Mouse (Mus musculus) lung, postnatal 14 days (tissue): ENCODE data around the gene Pitpnm2.

Experiments used
- DNase-seq: peaks from one replicate; pipeline ENCODE4 v3.0.0; 2021

Pitpnm2 gene

DNA sequence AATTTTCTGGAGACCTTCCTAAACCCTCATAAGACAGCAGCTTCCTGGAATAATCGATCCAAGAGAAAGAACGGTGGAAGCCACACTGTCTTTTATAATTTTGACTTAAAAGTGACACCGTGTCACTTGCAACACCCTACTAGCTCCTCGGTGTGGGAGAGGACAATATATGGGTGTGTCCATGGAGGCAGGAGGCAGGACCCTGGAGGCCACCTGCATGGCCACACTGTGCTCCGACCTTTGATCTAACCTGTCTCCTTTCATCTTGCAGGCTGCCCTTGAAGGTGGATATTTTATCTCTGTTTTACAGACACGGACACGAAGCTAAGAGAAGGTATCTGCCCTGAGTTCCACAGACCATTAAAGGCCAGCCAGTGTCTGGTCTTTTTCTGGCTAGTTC lies 51.1 kb downstream of the Pitpnm2 start:
- DNase-seq: no peak

DNA sequence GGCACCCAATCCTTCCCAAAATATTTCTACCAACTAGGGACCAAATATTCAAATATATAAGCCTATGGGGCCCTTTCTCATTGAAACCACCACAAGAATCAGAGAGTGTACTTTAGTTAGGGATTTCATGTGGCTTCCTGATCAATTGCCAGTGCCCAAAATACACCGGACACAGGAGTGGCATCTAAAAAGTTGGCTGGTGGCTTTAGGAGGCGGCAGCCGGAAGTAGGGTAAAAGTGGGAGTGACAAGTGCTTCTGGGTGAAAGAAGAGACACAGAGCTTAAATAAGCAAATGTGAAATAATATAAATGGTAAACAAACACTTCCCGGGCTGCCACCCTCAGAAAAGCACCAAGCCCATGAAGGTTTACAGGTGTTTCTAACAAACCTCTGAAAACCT lies 53.5 kb downstream of the Pitpnm2 start:
- no peak for DNase-seq

DNA sequence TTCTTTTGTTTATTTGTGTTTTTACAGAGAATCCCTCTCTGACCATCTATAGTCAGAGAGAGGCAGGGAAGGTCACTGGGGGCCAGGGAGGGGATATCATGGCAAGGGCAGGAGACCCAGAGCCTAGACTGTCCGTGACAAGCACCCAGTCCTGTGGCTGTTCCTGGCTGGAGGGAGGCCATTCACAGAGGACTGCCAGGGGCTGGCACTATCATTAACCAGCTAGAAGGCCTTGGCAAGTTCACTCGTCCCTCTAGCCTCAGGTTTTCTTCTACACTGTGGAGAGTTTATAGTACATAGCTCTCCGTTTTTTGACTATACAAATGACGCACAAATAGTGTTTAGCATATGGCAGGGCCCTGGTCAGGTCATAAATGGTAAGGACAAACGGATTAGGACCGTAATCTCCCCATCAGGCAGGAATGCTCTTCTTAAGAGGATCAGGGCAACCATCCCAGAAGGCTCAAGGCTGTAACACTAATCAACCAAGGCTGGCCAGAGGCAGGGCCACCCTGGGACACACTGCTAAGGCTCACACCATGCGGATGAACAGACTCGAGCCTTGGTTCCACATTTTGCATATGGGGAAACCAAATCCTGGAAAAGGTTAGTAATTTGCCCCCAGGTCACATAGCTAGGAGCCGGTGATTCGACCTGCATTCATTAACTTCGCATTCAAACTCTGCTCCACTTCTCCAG lies 55.0 kb downstream of the Pitpnm2 start:
- DNase-seq: no peak

DNA sequence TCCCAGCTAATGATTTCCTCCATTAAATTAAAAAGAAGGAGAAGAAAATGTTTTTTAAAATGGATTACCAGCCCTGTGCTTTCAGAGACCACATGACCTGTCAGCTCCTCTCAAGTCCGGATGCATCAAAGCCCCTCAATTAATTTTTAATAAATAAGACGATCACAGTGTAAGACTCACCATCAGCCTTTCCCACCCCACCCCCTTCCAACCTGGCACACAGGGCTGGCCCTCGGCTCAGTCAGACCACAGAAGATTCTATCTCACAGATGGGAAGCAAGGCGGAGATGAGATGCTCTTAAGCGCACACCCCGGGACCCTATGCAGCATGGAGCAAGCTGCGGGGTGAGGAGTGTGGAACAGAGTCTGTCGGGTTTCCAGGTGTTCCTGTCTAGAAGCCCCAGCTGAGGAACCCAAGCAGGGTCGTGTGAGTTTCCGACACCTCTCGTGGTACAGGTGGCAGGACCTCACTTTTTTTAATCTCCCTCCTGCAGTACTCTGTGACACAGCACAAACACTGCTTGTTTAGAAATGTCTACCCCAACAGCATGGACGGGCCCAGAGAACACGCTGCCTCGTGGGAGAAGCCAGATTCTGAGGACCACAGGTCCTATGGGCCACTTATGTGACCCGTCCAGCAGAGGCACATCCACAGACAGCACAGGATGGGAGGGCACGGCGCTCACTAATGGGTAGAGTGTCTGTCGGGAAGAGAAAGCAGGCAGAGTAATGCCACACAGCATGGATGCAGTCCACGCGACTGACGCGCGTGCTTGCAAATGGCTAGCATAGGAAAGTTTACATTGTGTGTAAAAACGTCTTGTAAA lies 56.1 kb downstream of the Pitpnm2 start:
- DNase-seq: no peak

DNA sequence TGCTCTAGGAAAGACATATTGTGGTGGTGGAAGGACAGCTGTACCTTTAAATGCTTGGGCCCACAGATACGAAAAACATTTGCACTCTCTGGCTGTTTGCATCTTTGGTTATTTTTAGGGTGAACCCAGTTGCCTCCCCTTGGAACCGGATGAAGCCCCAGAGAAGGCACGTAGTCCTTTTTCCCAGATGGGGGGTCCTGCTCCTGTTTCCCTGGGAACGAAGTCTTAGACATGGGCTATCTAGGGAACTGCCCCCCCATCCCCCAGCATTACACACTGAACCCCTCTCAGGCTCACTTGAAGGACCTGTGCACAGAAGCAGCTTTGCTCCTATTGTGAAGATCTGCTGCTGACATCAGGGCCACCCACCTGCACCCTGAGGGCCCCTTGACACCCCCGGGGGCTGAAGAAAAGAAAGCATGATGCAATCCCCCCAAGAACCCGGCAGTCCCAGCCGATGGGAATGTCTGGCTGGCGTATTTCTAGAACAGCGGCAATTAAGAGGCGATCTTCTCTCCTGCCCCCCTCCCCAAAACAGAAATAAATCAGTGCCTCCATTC lies 56.8 kb downstream of the Pitpnm2 start:
- DNase-seq: no peak

DNA sequence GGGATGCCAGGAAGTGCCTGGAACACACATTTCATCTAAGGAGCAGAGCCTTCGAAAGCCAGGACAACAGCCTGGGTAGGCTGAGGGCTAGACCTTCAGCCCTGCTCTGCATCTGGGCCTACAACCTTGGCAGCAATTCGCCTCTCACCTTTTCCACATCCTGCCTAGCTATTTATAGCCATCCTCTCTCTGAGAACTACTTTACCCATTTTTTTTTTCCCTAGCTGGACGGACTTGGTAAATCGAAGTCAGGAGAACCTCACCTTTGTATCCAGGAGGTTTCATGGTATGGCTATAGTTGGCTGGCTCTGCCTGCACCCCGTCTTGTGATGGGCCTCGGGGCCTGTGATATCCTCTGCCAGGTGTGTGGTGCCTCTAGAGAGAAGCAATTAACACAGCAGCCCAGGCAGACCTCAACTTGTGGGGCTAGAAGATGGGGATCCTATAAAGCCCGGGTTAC lies 57.3 kb downstream of the Pitpnm2 start:
- DNase-seq: no peak

DNA sequence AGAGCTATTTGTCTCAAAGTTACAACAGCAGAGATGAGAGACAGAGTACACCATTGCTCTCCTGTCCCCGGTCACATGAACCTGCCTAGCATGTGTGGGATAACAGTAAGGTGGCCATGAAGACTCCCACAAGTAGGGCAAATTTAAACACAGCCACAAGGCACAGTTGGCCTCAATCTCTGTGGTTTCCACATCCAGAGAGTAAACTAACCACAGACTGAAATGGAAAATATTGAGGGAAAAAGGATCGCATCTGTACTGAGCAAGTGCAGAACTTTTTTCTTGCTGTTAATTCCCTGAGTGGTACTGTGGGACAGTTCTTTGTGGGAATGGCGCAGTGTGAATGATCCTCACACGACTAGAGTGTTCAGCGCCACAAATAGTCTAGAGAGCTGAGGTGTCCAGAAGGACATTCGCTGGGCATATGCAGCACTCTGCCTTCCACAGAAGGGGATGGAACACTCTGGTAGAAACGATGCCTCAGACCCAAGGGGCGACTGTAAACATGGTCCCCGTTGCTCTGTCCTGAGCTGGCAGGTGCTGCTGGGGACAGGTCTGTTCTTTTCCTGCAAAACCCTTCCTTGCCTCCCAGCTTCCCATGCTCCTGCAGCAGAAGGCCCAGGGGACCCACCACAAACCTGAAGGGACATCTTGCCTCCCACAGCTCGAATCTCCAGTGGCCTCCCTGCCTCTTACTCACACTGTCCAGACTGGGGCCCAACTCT lies 59.3 kb downstream of the Pitpnm2 start:
- DNase-seq: no peak

DNA sequence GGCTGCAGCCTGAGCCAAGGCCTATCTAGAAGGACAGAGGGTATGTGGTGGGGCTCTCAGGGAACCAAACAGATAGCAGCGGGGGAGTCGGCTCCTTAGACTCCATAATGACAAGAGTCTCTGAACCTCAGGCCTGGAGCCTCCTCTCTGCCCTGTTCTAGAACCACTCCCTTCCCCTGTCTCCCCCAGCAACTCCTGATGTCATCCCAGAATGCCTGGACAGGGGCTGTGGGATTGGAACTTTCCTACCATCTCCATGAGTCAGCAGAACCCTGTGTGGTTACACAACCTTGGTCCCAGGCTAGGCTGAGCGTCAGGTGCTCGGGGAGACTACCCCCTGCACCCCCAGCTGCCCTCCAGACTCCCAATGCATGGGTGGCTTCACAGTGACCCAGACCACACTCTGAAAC lies 60.0 kb downstream of the Pitpnm2 start:
- DNase-seq: no peak

DNA sequence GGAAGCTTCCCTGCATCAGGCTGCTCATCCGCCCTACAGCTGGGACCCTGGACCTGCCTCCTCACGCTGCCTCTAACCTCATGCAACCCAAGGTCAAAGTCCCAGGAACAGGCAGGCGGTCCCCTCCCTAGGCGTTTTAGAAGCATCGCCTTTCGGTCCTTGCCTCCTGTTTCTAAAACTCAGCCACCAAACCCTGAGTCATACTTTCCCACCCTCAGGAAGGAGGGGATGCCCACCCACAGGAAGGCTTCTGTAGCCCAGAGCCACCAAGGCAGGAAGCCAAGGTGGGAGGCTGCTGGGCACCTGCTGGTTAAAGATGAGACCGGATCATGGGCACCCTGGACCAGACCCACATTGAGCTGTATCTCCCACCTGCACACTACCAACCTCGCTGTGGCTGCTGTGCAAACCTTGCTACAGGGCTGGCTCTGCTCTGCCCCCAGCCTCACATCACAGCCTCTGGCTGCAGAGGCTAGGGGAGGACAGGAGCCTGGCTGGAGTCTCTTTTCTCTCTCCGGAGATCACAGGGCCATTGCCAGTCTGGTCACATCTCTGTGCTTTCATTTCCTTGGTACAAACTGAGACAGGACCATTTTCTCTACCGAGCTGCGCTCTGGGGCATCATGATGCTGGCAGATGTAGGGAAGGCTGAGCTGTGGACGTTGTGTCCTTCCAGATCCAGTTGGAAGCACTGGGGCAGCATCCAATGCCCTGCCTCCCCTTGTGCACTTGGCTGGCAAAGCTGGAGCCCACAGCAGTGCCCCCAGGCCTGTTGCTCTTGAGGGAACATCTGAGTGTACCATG lies 61.9 kb downstream of the Pitpnm2 start:
- DNase-seq: no peak

DNA sequence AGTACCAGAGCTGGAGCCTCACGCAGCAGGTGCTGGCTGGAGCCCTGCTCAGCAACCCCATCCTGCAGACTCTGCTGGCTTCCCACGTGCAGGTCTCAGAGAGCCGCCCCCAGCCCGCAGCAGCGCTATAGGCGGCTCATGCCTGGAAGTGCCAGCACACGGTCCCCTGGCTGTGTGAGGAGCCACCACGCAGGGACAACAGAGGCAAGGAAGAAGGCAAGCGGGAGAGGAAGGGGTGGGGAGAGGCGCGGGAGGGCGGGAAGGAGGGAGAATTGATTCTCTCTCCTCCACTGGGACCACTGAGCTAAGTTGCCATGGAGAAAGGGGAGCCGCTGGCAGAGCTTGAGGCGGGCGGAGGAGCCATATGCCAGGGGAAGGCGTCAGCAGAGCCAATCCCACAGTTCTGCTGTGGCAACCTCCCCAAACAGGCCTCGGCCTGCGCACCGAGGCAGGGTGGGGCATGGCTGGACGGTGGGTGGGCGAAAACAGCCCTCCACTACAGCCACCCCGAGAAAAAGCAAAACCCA lies 62.5 kb downstream of the Pitpnm2 start:
- no peak for DNase-seq

DNA sequence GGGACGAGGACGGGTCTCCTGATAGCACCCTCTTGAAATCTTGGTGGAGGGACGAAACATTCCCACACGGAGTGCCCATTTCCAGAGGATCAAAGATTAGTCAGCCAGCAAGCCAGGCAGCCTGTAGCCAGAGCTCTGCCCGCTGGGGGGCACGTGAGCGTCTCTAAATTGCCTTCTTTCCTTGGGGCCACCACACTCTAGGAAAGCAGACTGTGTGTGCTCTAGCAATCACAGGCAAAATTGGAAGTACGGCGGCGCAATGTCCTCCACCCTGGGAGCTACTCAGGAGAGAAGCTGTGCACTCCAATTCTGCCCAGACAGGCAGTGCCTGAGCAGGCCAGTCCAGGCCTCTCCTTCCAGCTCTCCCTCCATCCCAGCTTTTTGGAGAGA lies 63.1 kb downstream of the Pitpnm2 start:
- no peak for DNase-seq

DNA sequence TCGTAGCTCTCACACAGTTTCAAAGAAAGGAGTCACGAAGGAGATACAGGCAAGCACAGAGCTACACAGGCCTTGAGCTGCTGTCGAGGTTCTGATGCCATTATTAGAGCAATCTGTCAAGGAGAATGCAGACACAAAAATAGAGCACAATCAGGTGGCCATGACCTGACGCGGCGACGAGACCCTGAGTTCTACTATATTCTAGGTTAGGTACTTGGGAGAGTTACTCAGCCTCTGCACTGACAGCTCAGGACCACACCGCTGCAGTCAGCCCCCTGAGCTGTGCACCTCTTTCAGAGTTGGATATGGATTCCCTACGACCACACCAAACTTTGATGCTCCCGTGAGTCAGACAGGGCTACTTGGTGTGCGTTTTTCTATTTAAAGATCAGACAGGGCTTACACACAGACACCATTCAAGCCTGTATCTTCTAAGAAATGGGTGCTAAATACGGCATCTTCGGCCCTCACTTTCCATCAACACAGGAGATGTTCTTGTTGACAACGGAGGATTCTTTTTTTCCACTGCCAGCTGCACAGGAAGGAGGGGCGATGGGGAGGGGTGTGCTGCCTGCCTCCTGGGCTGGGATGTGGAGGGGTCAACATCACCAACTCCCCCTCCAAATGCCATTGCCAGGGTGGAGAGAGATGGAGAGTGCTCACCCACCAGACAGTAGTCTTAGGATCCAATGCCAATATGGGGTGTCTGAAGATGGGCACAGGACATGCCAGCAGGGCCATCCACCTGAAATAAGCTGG lies 63.7 kb downstream of the Pitpnm2 start:
- no peak for DNase-seq

DNA sequence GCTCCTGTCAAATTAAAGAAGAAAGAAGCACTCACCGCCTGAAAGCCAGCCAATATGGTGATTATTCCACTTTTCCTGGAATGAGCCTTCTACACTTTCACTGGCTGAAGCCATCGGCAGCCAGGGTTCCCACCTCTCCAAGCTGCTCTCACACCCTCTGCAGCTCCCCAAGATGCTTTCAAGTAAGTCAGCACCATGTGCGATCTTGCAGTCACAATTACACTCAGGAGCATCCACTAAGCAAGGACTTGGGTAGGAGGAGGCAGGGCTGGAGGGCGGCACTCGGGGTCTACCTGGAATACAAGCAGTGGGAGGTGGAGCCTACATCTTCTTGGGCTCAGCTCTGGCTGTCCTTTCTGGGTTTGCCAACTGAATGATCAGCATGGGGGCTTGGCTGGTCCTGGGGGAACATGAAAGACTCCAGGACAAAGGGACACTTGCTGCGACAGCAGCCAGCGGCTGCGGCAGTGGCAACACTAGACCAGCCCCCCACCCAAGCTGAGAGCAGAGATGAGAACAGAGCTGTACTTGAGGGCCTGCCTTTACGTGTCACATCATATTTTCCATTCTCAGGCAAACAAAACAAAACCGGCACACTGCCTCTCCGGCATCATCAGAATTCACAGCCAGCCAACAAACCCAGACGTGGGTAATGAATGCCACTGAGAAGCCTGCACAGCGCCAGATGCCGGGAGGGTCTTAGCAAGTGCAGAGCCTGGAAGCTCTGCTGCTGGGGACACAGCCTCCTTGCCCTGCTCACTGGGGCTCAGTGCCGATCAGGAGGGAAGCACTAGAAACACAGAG lies 64.5 kb downstream of the Pitpnm2 start:
- no peak for DNase-seq

DNA sequence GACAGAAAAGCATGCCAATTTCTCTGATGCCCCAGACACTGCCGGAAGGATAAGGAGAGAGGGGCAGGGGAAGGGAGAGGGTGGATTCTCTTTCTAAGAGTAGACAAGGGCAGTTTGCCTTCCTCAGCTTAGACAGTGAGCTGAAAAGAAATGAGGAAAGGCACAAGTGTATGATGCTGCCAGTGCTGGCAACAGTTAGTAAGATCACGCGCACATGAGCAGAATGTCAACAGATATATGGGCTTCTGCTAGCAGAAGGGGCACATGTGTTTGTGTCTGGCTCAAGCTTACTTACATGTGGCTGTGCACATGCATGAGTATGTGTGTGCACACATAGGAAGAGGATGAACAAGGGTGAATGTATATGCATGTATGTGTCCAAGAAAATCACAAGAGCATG lies 65.4 kb downstream of the Pitpnm2 start:
- no peak for DNase-seq

DNA sequence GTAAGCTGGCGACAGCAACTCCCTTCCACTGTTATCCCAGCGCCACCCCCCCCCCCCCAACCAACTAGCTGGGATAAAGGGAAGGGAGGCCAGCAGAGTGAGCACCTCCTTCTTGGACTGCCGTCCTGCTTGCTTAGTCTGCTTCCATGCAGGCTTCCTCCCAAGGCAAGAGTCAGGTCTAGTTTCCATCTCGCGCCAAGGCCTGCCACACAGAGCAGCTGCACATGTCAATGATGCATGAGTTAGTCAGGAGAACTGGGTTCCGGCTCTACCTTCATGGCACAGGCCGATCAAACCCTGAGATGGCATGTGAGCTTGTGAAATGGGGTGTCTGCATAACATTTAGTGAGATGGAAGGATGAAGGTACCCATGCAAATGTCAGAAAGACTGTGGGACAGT lies 66.9 kb downstream of the Pitpnm2 start:
- DNase-seq: no peak

DNA sequence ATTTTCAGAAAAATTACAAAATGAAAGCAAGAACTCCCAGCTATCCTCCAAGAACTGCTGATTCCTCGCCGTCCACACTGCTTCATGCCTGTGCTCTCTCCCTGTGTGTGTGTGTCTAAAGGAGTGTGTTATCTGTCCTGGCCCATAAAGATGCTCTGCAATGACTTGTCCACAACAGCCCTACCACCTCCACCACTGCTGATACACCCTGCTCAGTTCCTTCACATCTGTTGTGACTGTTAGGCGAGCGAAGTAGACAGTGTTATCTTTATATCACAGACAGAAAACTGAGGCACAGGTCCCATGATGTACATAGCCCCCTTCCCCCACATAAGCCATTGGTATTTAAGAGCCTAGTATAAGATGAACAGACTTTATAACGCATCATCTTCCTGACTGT lies 67.5 kb downstream of the Pitpnm2 start:
- DNase-seq: no peak

DNA sequence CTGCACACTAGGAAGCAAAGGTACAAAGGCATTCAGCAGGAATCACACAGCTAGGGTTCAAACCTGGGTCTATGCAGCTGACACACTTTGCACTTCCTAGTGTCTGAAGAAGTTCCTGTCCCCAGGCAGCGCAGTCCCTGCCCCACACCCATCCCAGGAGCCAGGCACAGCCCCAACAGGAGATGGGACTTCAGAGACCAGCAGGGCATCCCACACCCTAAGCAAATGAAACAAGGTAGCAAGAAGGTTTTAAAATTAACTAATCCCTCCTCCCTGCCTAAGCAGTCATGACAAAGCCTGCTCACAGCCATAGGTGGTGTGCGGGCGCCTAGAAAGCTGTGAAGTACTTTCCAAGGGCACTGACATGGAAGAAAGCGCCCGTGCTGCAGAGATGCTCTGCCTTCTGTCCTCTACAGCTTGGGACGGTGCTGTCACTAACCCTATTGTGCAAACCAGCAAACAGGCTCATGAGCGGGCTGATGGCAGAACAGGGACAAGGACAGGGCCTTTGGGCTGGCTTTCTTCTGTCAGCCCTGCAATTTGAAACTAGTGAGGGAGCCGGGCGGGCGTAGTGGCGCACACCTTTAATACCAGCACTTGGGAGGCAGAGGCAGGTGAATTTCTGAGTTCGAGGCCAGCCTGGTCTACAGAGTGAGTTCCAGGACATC lies 68.9 kb downstream of the Pitpnm2 start:
- DNase-seq: no peak

DNA sequence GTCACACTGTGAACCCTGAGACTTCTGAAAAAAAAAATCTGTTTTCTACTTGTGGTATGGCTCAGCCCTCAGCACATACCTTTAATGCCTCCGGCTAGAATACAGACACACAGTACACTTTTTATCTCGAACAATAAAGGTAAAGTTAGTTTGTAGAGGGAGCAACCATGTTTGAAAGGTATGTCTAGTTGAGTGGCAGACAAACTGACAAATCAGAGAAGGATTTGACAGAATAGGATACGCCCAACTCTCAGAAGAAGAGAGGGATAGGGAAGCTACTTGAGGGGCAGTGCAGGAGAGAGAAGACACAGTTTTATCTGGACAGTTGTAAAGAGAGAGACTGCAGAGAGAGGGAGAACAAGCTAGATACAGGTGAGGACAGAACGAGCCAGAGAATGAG lies 70.1 kb downstream of the Pitpnm2 start:
- no peak for DNase-seq

DNA sequence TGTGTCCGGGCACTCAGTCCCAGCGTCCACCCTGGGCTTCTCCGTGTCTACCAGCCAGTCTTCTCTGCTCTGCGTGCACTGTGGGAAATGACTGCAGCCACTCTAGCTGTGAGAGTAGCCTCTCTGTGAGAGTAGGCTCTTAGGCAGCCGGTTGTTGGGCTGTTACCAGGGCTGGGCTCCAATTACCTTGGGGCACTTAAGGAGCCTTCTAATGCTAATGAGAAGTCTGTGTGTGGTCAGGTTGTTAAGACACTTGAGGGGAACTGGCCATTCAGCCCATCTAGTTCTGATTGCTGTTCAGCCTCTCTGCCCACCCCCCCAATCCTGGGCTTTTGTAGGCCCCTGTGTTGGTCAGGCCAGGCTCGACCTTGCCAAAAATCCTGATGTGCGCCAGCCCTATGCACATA lies 72.8 kb downstream of the Pitpnm2 start:
- peak; percentile 39 for DNase-seq

DNA sequence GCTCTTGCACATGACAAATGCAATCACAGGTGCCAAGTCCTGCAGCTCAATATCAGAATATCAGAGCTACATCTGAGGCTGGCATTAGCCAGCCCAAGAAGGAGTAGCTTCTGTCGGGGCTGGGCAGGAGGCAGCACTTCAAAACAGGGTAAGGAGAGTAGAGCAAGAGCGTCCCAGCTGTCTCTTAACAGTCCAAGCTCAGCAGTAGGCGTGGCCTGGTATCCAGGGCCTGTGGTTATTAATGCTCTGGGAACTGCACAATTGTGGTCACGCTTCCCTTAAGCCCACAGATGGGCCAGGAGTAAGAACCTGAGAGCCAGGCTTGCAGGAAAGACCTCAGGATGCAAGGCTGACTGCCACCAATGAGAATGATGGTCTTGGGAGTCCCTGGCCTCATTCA lies 74.4 kb downstream of the Pitpnm2 start:
- DNase-seq: no peak
